Mouse (Mus musculus) myocyte (in vitro differentiated cells): ENCODE results near the gene Gm10181.

ENCODE experiments used
- POLR2A ChIP-seq: IDR thresholded peaks from one replicate; pipeline ENCODE4 v1.6.1; 2011; ENCODE audit warnings: low read depth, mild to moderate bottlenecking, control low read depth, moderate library complexity; ENCODE audit not compliant: insufficient read length
- POLR2AphosphoS2 ChIP-seq: IDR thresholded peaks from one replicate; pipeline ENCODE4 v1.6.1; 2011; ENCODE audit warnings: low read depth, control low read depth; ENCODE audit not compliant: insufficient read length

DNA sequence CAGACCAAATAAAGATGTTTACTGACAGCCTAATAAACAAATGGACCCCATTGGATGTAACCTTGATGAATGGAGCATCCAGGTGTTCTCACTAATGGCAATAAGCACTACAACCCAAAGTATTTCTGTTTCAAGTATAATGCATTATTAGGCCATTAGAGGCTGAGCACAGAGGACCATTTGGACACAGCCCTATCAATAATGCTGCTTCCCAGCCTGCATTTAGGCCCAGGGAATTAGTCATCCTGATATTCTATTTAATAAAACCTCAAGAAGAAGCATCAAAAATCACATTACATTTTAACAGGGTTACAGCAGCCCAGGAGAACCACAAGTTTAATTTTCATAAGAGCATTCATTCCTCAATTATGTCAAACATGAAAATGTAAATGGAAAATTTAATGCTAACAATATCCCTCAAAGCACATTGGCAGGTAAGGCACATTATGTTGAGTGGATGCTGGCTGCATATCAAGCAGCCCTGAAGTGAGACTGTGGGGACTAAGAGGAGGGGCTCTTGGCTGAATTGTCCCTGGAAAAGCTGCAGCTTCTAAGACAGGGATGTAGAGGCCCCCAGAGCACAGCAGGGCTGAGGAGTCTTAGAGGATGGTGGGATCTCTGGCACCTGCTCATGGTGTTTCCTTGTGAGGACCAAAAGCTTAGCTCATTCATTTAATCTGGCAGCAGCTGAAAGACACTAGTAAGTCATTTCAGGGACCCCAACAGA is 33.4 kb upstream of the Gm10181 start:
- no peak for TF ChIP-seq POLR2AphosphoS2
- no peak for TF ChIP-seq POLR2A
